Mouse (Mus musculus) CH12.LX (cell line): Measurements from ENCODE around the gene Agtpbp1. TPM values are rescaled to one million over a fixed set of nuclear protein-coding genes. Genes with fewer than 3 reads are reported as not detected.

Source experiments
- DNase-seq: peaks from one replicate; pipeline ENCODE4 v3.0.0-alpha.2; 2013; ENCODE audit errors: extremely low read depth
- H3K27ac ChIP-seq: 2 replicates; pipeline ENCODE4 v1.5.1; 2012; ENCODE audit warnings: low read depth, mild to moderate bottlenecking, control low read depth, moderate library complexity; ENCODE audit not compliant: insufficient read depth
- H3K27me3 ChIP-seq: replicated peaks from 2 replicates; pipeline ENCODE3; 2012; ENCODE audit warnings: inconsistent platforms
- H3K36me3 ChIP-seq, 2 experiments: replicated peaks in 1 of 2; 2 replicates each; pipeline versions ENCODE3 to v1.6.1; 2012; ENCODE audit warnings: inconsistent platforms in 1 of 2, low read length in 1 of 2, mild to moderate bottlenecking in 1 of 2, mixed read lengths in 1 of 2, moderate library complexity in 1 of 2; ENCODE audit not compliant: control insufficient read depth in 1 of 2, insufficient read depth in 1 of 2
- H3K4me1 ChIP-seq, 2 experiments: 2 replicates each; pipeline ENCODE4 v1.6.1; 2012; ENCODE audit warnings: inconsistent platforms in 1 of 2, moderate library complexity in 1 of 2; ENCODE audit not compliant: insufficient read depth in 2 of 2, control insufficient read depth in 1 of 2
- H3K4me2 ChIP-seq: 2 replicates; pipeline ENCODE4 v1.6.1; 2012; ENCODE audit warnings: low read depth, mild to moderate bottlenecking, control low read depth; ENCODE audit not compliant: poor library complexity, insufficient read depth, severe bottlenecking
- H3K4me3 ChIP-seq, 3 experiments: fragments of 150-350 bp in 1 of 3; sonication (generic) in 1 of 3; replicated peaks in 1 of 3; 2 replicates each; pipeline versions ENCODE3 to v1.5.1; 2011 to 2012; ENCODE audit warnings: low read depth in 2 of 3, low read length in 2 of 3, mild to moderate bottlenecking in 2 of 3, moderate library complexity in 2 of 3, control low read depth in 1 of 3, improper control_type of control experiment in 1 of 3, inconsistent platforms in 1 of 3, mixed read lengths in 1 of 3; ENCODE audit not compliant: poor library complexity in 1 of 3
- H3K79me2 ChIP-seq: replicated peaks from 2 replicates; pipeline ENCODE4 v1.6.1; 2012; ENCODE audit warnings: mild to moderate bottlenecking, moderate library complexity; ENCODE audit not compliant: control insufficient read depth, poor library complexity, insufficient read depth, severe bottlenecking; ENCODE audit errors: extremely low read depth
- H3K9ac ChIP-seq: 2 replicates; pipeline ENCODE4 v1.6.1; 2012; ENCODE audit warnings: low read depth, mild to moderate bottlenecking, control low read depth, moderate library complexity; ENCODE audit not compliant: insufficient read depth
- H3K9me3 ChIP-seq: replicated peaks from 2 replicates; pipeline ENCODE3; 2012; ENCODE audit warnings: low read length, inconsistent platforms, mixed read lengths
- BHLHE40 ChIP-seq: IDR thresholded peaks from 2 replicates; pipeline ENCODE4 v1.6.1; 2011; ENCODE audit warnings: mild to moderate bottlenecking, low read depth, low read length, improper control_type of control experiment
- CHD1 ChIP-seq: IDR thresholded peaks from 2 replicates; pipeline ENCODE4 v1.6.1; 2012; ENCODE audit warnings: low read depth, low read length, improper control_type of control experiment, inconsistent platforms
- CHD2 ChIP-seq: IDR thresholded peaks from 2 replicates; pipeline ENCODE4 v1.6.1; 2011; ENCODE audit warnings: low read length, improper control_type of control experiment
- EP300 ChIP-seq: IDR thresholded peaks from 2 replicates; pipeline ENCODE4 v1.6.1; 2011; ENCODE audit warnings: low read length, improper control_type of control experiment
- ETS1 ChIP-seq: conservative IDR thresholded peaks from 2 replicates; pipeline ENCODE4 v1.6.1; 2012; ENCODE audit warnings: low read depth, mild to moderate bottlenecking, inconsistent platforms, low read length, improper control_type of control experiment, moderate library complexity
- GABPA ChIP-seq: IDR thresholded peaks from 2 replicates; pipeline ENCODE4 v1.6.1; 2012; ENCODE audit warnings: low read depth, low read length, improper control_type of control experiment, inconsistent platforms; ENCODE audit not compliant: insufficient replicate concordance
- JUN ChIP-seq: IDR thresholded peaks from 2 replicates; pipeline ENCODE4 v1.6.1; 2011; ENCODE audit warnings: low read depth, mild to moderate bottlenecking, low read length, improper control_type of control experiment, moderate library complexity; ENCODE audit not compliant: insufficient read depth
- KAT2A ChIP-seq: IDR thresholded peaks from 2 replicates; pipeline ENCODE4 v1.6.1; 2012; ENCODE audit warnings: low read length, improper control_type of control experiment, inconsistent platforms; ENCODE audit not compliant: insufficient replicate concordance
- MAFK ChIP-seq: IDR thresholded peaks from 2 replicates; pipeline ENCODE4 v1.6.1; 2011; ENCODE audit warnings: low read length, improper control_type of control experiment; ENCODE audit not compliant: insufficient replicate concordance
- MAZ ChIP-seq: IDR thresholded peaks from 2 replicates; pipeline ENCODE4 v1.6.1; 2012; ENCODE audit warnings: low read depth, mild to moderate bottlenecking, inconsistent platforms, low read length, improper control_type of control experiment, moderate library complexity
- MXI1 ChIP-seq: IDR thresholded peaks from 2 replicates; pipeline ENCODE4 v1.6.1; 2011; ENCODE audit warnings: mild to moderate bottlenecking, low read depth, low read length, improper control_type of control experiment
- MYC ChIP-seq: IDR thresholded peaks from 2 replicates; pipeline ENCODE4 v1.6.1; 2011; ENCODE audit warnings: low read depth, mild to moderate bottlenecking, improper control_type of control experiment, low read length
- NELFE ChIP-seq: IDR thresholded peaks from 2 replicates; pipeline ENCODE4 v1.6.1; 2011; ENCODE audit warnings: low read depth, low read length, improper control_type of control experiment
- POLR2A ChIP-seq: IDR thresholded peaks from 2 replicates; pipeline ENCODE4 v1.6.1; 2011; ENCODE audit warnings: low read depth, mild to moderate bottlenecking, improper control_type of control experiment, low read length
- POLR2AphosphoS2 ChIP-seq: IDR thresholded peaks from 2 replicates; pipeline ENCODE4 v1.6.1; 2011; ENCODE audit warnings: low read depth, low read length, improper control_type of control experiment
- RAD21 ChIP-seq: IDR thresholded peaks from 2 replicates; pipeline ENCODE4 v1.6.1; 2011; ENCODE audit warnings: low read depth, mild to moderate bottlenecking, low read length, improper control_type of control experiment, moderate library complexity
- RCOR1 ChIP-seq: conservative IDR thresholded peaks from 2 replicates; pipeline ENCODE4 v1.6.1; 2012; ENCODE audit warnings: low read depth, mild to moderate bottlenecking, inconsistent platforms, low read length, improper control_type of control experiment
- SIN3A ChIP-seq: IDR thresholded peaks from 2 replicates; pipeline ENCODE4 v1.6.1; 2012; ENCODE audit warnings: low read length, improper control_type of control experiment, inconsistent platforms
- TBP ChIP-seq: conservative IDR thresholded peaks from 2 replicates; pipeline ENCODE4 v1.6.1; 2011; ENCODE audit warnings: low read depth, low read length, improper control_type of control experiment
- UBTF ChIP-seq: IDR thresholded peaks from 2 replicates; pipeline ENCODE4 v1.6.1; 2012; ENCODE audit warnings: low read depth, mild to moderate bottlenecking, inconsistent platforms, low read length, improper control_type of control experiment, moderate library complexity
- USF1 ChIP-seq: IDR thresholded peaks from 2 replicates; pipeline ENCODE4 v1.6.1; 2014; ENCODE audit warnings: low read depth, mild to moderate bottlenecking, inconsistent platforms, low read length, improper control_type of control experiment
- USF2 ChIP-seq: conservative IDR thresholded peaks from 2 replicates; pipeline ENCODE4 v1.6.1; 2011; ENCODE audit warnings: low read depth, low read length, improper control_type of control experiment
- ZMIZ1 ChIP-seq: IDR thresholded peaks from 2 replicates; pipeline ENCODE4 v1.6.1; 2012; ENCODE audit warnings: low read depth, mild to moderate bottlenecking, inconsistent platforms, low read length, improper control_type of control experiment
- ZNF384 ChIP-seq: IDR thresholded peaks from 2 replicates; pipeline ENCODE4 v1.6.1; 2012; ENCODE audit warnings: low read depth, low read length, improper control_type of control experiment, inconsistent platforms
- dilution Hi-C: fragments of 300-500 bp; cut with MboI; formaldehyde crosslinking; loops from 2 replicates; pipeline ENCODE4 v1.14.3; 2020; ENCODE audit warnings: low sequenced_read_pairs; ENCODE audit not compliant: extremely low pct_unique_long_range_greater_than_20kb, extremely low pct_ligation_motif_present
- in situ Hi-C: fragments of 300-500 bp; cut with MboI; formaldehyde crosslinking; loops from 3 replicates; pipeline ENCODE4 v1.14.3; 2019; ENCODE audit warnings: low sequenced_read_pairs, low pct_ligation_motif_present, low pct_unique_long_range_greater_than_20kb, mixed read lengths
- polyA plus RNA-seq: library from polyadenylated mRNA; unstranded; fragments of >175 nt; gene quantifications from 2 replicates; pipeline ENCODE4 v1.2.1, GENCODE M21; 2012; ENCODE audit warnings: low read depth; ENCODE audit not compliant: insufficient read length
- total RNA-seq, 2 experiments: library from RNA; depleted of rRNA; stranded (reverse); fragments of 300-350 nt in 1 of 2; fragments of >200 nt in 1 of 2; gene quantifications; 2 replicates each; pipeline ENCODE4 v1.2.3; 2012 to 2014

Gene Agtpbp1
- total and polyA plus RNA-seq, 3 experiments: 15.7 to 21.5 (median 19.5) TPM

GRCm38 (mm10) chr13:59538661-59539060 is 46.4 kb downstream of the Agtpbp1 start:
- in situ Hi-C loops: no loop called here
- H3K9me3 ChIP-seq: peaks cover 2% of the 10 kb centered on the region
- no peaks in the 10 kb centered on the region for H3K27me3 ChIP-seq
- no peaks in the 10 kb centered on the region for H3K79me2 ChIP-seq
- no peak for DNase-seq
- no peak overlapping the region for H3K4me3 ChIP-seq
- TF ChIP-seq MAFK (no peak), GABPA (no peak), TBP (no peak), ZMIZ1 (no peak), ZNF384 (no peak), USF2 (no peak), RAD21 (no peak), SIN3A (no peak), CHD1 (no peak), POLR2A (no peak), MYC (no peak), EP300 (no peak), BHLHE40 (no peak), ETS1 (no peak), JUN (no peak), MXI1 (no peak), NELFE (no peak)
- H3K4me1 ChIP-seq: peaks cover 0 to 5% of the 10 kb centered on the region in 2 experiments; a peak in 1 of 4 replicates
- no peak overlapping the region for H3K4me2 ChIP-seq
- H3K9ac ChIP-seq: no peak overlapping the region
- dilution Hi-C loops: no loop called here
- peaks cover 0 to 55% of the 10 kb centered on the region in 2 experiments for H3K36me3 ChIP-seq
- H3K27ac ChIP-seq: no peak overlapping the region

- in situ Hi-C loops (no loop called here), dilution Hi-C loops (no loop called here)
- Histone ChIP-seq H3K9ac (no peak overlapping the region), H3K9me3 (peaks cover 2% of the 10 kb centered on the region), H3K27ac (no peak overlapping the region), H3K36me3 (peaks cover 7 to 65% of the 10 kb centered on the region in 2 experiments), H3K27me3 (no peaks in the 10 kb centered on the region), H3K4me1 (peaks cover 0 to 5% of the 10 kb centered on the region in 2 experiments; a peak in 1 of 4 replicates), H3K4me3 (no peak overlapping the region), H3K4me2 (no peak overlapping the region), H3K79me2 (no peaks in the 10 kb centered on the region)
- no peak for DNase-seq
- TF ChIP-seq RCOR1: no peak
- TF ChIP-seq UBTF: no peak
- TF ChIP-seq SIN3A: no peak
- no peak for TF ChIP-seq POLR2AphosphoS2
- TF ChIP-seq CHD1: no peak
- TF ChIP-seq MAFK: no peak
- no peak for TF ChIP-seq POLR2A
- TF ChIP-seq EP300: no peak
- no peak for TF ChIP-seq ZNF384
- TF ChIP-seq USF1: no peak
- no peak for TF ChIP-seq NELFE
- no peak for TF ChIP-seq MAZ
- no peak for TF ChIP-seq KAT2A
- TF ChIP-seq MXI1: no peak
- no peak for TF ChIP-seq BHLHE40
- no peak for TF ChIP-seq TBP
- TF ChIP-seq CHD2: no peak
Measured at GRCm38 (mm10) chr13:59536631-59537030, 48.4 kb downstream of the Agtpbp1 start.
